Mouse (Mus musculus) C2C12 (cell line): ENCODE results near the gene Mtmr11.

Experiments
- CEBPB ChIP-seq: IDR thresholded peaks from one replicate; pipeline ENCODE4 v1.6.1; 2011; ENCODE audit warnings: low read depth, mild to moderate bottlenecking, control low read depth, moderate library complexity
- CTCF ChIP-seq: IDR thresholded peaks from one replicate; pipeline ENCODE4 v1.5.1; 2011; ENCODE audit not compliant: control insufficient read depth, insufficient read depth, insufficient read length
- FOSL1 ChIP-seq: IDR thresholded peaks from one replicate; pipeline ENCODE4 v1.8.0; 2011; ENCODE audit warnings: mild to moderate bottlenecking, low read length; ENCODE audit not compliant: poor library complexity, insufficient read depth, severe bottlenecking
- MAX ChIP-seq: IDR thresholded peaks from one replicate; pipeline ENCODE4 v1.6.1; 2011; ENCODE audit warnings: mild to moderate bottlenecking, control low read depth
- MYOD1 ChIP-seq: IDR thresholded peaks from one replicate; pipeline ENCODE4 v1.6.1; 2011; ENCODE audit warnings: low read depth; ENCODE audit not compliant: control insufficient read depth, insufficient read length
- MYOG ChIP-seq: IDR thresholded peaks from one replicate; pipeline ENCODE4 v1.6.1; 2011; ENCODE audit not compliant: control insufficient read depth, insufficient read length; ENCODE audit errors: extremely low read depth

- TF ChIP-seq MAX (no peak), CTCF (no peak), CEBPB (no peak), MYOD1 (no peak), MYOG (no peak), FOSL1 (no peak)
Measured at GRCm38 (mm10) chr3:96178902-96179301, 17.1 kb downstream of the Mtmr11 start.
